Mouse (Mus musculus) erythroblast, embryonic 14.5 days (primary cell): Measurements from ENCODE around the gene Rpl36. TPM values are rescaled to one million over a fixed set of nuclear protein-coding genes. Genes with fewer than 3 reads are reported as not detected.

Experiments used
- H3K27me3 ChIP-seq: 2 replicates; pipeline ENCODE4 v1.6.1; 2012; ENCODE audit warnings: inconsistent platforms; ENCODE audit not compliant: control insufficient read depth
- H3K36me3 ChIP-seq: 2 replicates; pipeline ENCODE4 v1.6.1; 2012; ENCODE audit warnings: mild to moderate bottlenecking, inconsistent platforms; ENCODE audit not compliant: control insufficient read depth
- H3K4me1 ChIP-seq: 2 replicates; pipeline ENCODE4 v1.6.1; 2012; ENCODE audit warnings: inconsistent platforms; ENCODE audit not compliant: control insufficient read depth
- H3K4me3 ChIP-seq: replicated peaks from 2 replicates; pipeline ENCODE3; 2012; ENCODE audit warnings: moderate library complexity, mild to moderate bottlenecking, inconsistent platforms
- H3K9me3 ChIP-seq: 2 replicates; pipeline ENCODE4 v1.6.1; 2012; ENCODE audit warnings: low read length, inconsistent platforms, mixed read lengths; ENCODE audit not compliant: control insufficient read depth
- GATA1 ChIP-seq: IDR thresholded peaks from 2 replicates; pipeline ENCODE4 v1.6.1; 2012; ENCODE audit warnings: low read length, inconsistent platforms, mixed read lengths
- TAL1 ChIP-seq: IDR thresholded peaks from 3 replicates; pipeline ENCODE4 v1.6.1; 2012; ENCODE audit warnings: low read length, inconsistent platforms, mixed read lengths
- polyA plus RNA-seq: library from polyadenylated mRNA; stranded (reverse); fragments of >175 nt; gene quantifications from 2 replicates; pipeline ENCODE4 v1.2.3, GENCODE M21; 2012

Gene Rpl36
- polyA plus RNA-seq, result 810 and 1,011 TPM in 2 replicates

- peaks cover 76% of the 10 kb centered on the region for H3K4me1 ChIP-seq
- peak within 1 kb of the TSS; percentile 77 for H3K4me3 ChIP-seq
- H3K36me3 ChIP-seq, result peaks cover 53% of the 10 kb centered on the region
- no peak for TF ChIP-seq GATA1
- no peak for TF ChIP-seq TAL1
- no peaks in the 10 kb centered on the region for H3K27me3 ChIP-seq
- H3K9me3 ChIP-seq, result no peaks in the 10 kb centered on the region
Observed at GRCm38 (mm10) chr17:56613236-56613844, at the start of gene Rpl36. Rpl36 (plus strand) TSS chr17:56613416.

GRCm38 (mm10) chr17:56566293-56566692 is 46.9 kb upstream of the Rpl36 start:
- Histone ChIP-seq H3K9me3 (no peaks in the 10 kb centered on the region), H3K36me3 (peaks cover 100% of the 10 kb centered on the region), H3K4me3 (no peak overlapping the region), H3K27me3 (no peaks in the 10 kb centered on the region), H3K4me1 (no peaks in the 10 kb centered on the region)
- no peak for TF ChIP-seq GATA1
- no peak for TF ChIP-seq TAL1

- Histone ChIP-seq H3K9me3 (no peaks in the 10 kb centered on the region), H3K36me3 (peaks cover 100% of the 10 kb centered on the region), H3K4me1 (no peaks in the 10 kb centered on the region), H3K27me3 (no peaks in the 10 kb centered on the region), H3K4me3 (no peak overlapping the region)
- TF ChIP-seq TAL1 (no peak), GATA1 (no peak)
Observed at GRCm38 (mm10) chr17:56566918-56567317, 46.3 kb upstream of the Rpl36 start.

GRCm38 (mm10) chr17:56567370-56567769 is 45.8 kb upstream of the Rpl36 start:
- Histone ChIP-seq H3K9me3 (no peaks in the 10 kb centered on the region), H3K27me3 (no peaks in the 10 kb centered on the region), H3K36me3 (peaks cover 100% of the 10 kb centered on the region), H3K4me3 (no peak overlapping the region), H3K4me1 (no peaks in the 10 kb centered on the region)
- no peak for TF ChIP-seq TAL1
- no peak for TF ChIP-seq GATA1

- Histone ChIP-seq H3K4me1 (no peaks in the 10 kb centered on the region), H3K36me3 (peaks cover 99% of the 10 kb centered on the region), H3K9me3 (no peaks in the 10 kb centered on the region), H3K27me3 (no peaks in the 10 kb centered on the region), H3K4me3 (no peak overlapping the region)
- TF ChIP-seq TAL1 (no peak), GATA1 (no peak)
Observed at GRCm38 (mm10) chr17:56570287-56570686, 42.9 kb upstream of the Rpl36 start.

GRCm38 (mm10) chr17:56572154-56572553 is 41.1 kb upstream of the Rpl36 start:
- Histone ChIP-seq H3K9me3 (no peaks in the 10 kb centered on the region), H3K4me1 (no peaks in the 10 kb centered on the region), H3K36me3 (peaks cover 96% of the 10 kb centered on the region), H3K27me3 (no peaks in the 10 kb centered on the region), H3K4me3 (no peak overlapping the region)
- TF ChIP-seq GATA1, result no peak
- no peak for TF ChIP-seq TAL1

GRCm38 (mm10) chr17:56572939-56573338 is 40.3 kb upstream of the Rpl36 start:
- no peak for TF ChIP-seq GATA1
- TF ChIP-seq TAL1, result no peak
- Histone ChIP-seq H3K4me1 (no peaks in the 10 kb centered on the region), H3K27me3 (no peaks in the 10 kb centered on the region), H3K36me3 (peaks cover 96% of the 10 kb centered on the region), H3K9me3 (no peaks in the 10 kb centered on the region), H3K4me3 (no peak overlapping the region)

- Histone ChIP-seq H3K4me3 (peak overlapping the region; percentile 99), H3K4me1 (peaks cover 62% of the 10 kb centered on the region), H3K27me3 (no peaks in the 10 kb centered on the region), H3K36me3 (peaks cover 76% of the 10 kb centered on the region), H3K9me3 (no peaks in the 10 kb centered on the region)
- no peak for TF ChIP-seq TAL1
- no peak for TF ChIP-seq GATA1
Observed at GRCm38 (mm10) chr17:56583071-56583470, 30.1 kb upstream of the Rpl36 start.

GRCm38 (mm10) chr17:56583611-56584256 is 29.5 kb upstream of the Rpl36 start:
- no peaks in the 10 kb centered on the region for H3K9me3 ChIP-seq
- H3K4me1 ChIP-seq, result peaks cover 68% of the 10 kb centered on the region
- no peaks in the 10 kb centered on the region for H3K27me3 ChIP-seq
- peaks cover 76% of the 10 kb centered on the region for H3K36me3 ChIP-seq
- TF ChIP-seq GATA1, result no peak
- no peak for TF ChIP-seq TAL1
- H3K4me3 ChIP-seq, result peak overlapping the region; percentile 99
